In the genomic region with DNA sequence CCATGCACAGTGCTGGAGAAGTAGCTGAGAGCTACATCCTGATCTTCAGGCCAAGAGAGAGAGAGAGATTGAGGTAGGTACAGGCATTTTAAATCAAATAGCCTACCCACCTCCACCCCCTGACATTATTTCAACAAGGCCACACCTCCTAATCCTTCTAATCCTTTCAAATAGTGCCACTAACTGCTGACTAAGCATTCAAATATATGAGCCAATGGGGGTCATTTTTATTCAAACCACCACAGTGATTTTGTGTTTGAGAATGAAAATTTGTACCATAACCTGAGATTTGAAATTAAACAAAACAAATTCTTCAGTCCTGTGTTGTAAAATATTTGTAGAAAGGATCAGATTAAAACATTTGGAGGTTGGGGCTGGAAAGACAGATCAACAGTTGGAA, we compare ENCODE assay signal across 23 mouse cellular contexts. TPM values are rescaled to one million over a fixed set of nuclear protein-coding genes. Genes with fewer than 3 reads are reported as not detected.
DNase-seq lines count a peak whose midpoint lies in the region; ATAC-seq and TF ChIP-seq lines count a peak whose summit lies in the region.
"Had no signal": no experiment of that assay in that cellular context is flagged by ENCODE, and none has a peak within 500 bp of the region (broad histone marks: within the 10 kb centered on the region; RNA-seq: fewer than 3 reads in every experiment).

No protein-coding gene starts in this region.

- TF ChIP-seq POLR2A in CH12.LX (IDR thresholded peaks at IDR 0.05; ENCODE audit: low read depth, low read length), result no peak

- no peaks in the 10 kb centered on the region for H3K9me3 ChIP-seq in kidney, embryonic 15.5 days (replicated peaks)
- H3K9me3 ChIP-seq in CH12.LX (replicated peaks; ENCODE audit: low read length), result peaks cover 6% of the 10 kb centered on the region
- no peaks in the 10 kb centered on the region for H3K9me3 ChIP-seq in ES-E14 (ENCODE audit: control insufficient read depth, insufficient read depth, low read depth, low read length)
- H3K9me3 ChIP-seq: embryonic facial prominence, embryonic 13.5 days; embryonic facial prominence, embryonic 15.5 days; forebrain, embryonic 10.5 days; forebrain, embryonic 12.5 days had no signal

- no peak for TF ChIP-seq EP300 in CH12.LX (IDR thresholded peaks at IDR 0.05; ENCODE audit: low read length)

- H3K9ac ChIP-seq in kidney, embryonic 15.5 days, result no peak overlapping the region
- no peak overlapping the region for H3K9ac ChIP-seq in CH12.LX (ENCODE audit: insufficient read depth, low read depth)
- no peak overlapping the region for H3K9ac ChIP-seq in ES-E14 (ENCODE audit: insufficient read depth, low read depth, low read length, poor library complexity, severe bottlenecking)
- H3K9ac ChIP-seq: embryonic facial prominence, embryonic 13.5 days; embryonic facial prominence, embryonic 15.5 days; forebrain, embryonic 12.5 days had no signal

- 0 out of 2 replicates have a peak overlapping the region, but pooled peaks have one; percentile 29 for H3K27ac ChIP-seq in kidney, embryonic 15.5 days
- H3K27ac ChIP-seq in CH12.LX (ENCODE audit: insufficient read depth, low read depth), result no peak overlapping the region
- H3K27ac ChIP-seq in ES-E14 (ENCODE audit: insufficient read depth, low read depth, low read length, poor library complexity, severe bottlenecking), result no peak overlapping the region
- H3K27ac ChIP-seq: embryonic facial prominence, embryonic 13.5 days; embryonic facial prominence, embryonic 15.5 days; forebrain, embryonic 10.5 days; forebrain, embryonic 12.5 days had no signal

- no peak overlapping the region for H3K4me3 ChIP-seq in kidney, embryonic 15.5 days (replicated peaks)
- H3K4me3 ChIP-seq in CH12.LX (replicated peaks in 1 of 3; ENCODE audit: low read depth in 2 of 3, low read length in 2 of 3, poor library complexity in 1 of 3), result no peak overlapping the region
- no peak overlapping the region for H3K4me3 ChIP-seq in ES-E14 (ENCODE audit: insufficient read depth in 1 of 2, low read depth in 1 of 2, low read length in 2 of 2, poor library complexity in 1 of 2, severe bottlenecking in 1 of 2)
- H3K4me3 ChIP-seq: embryonic facial prominence, embryonic 13.5 days; embryonic facial prominence, embryonic 15.5 days; erythroblast, embryonic 14.5 days; forebrain, embryonic 10.5 days; forebrain, embryonic 12.5 days had no signal

- no peak for ATAC-seq in kidney, embryonic 15.5 days (replicated peaks; ENCODE audit: low FRiP score)
- ATAC-seq: forebrain, embryonic 14.5 days; forebrain, embryonic 16.5 days had no signal

- H3K4me1 ChIP-seq in kidney, embryonic 15.5 days, result 0 out of 2 replicates have a peak, but pooled peaks cover 4% of the 10 kb centered on the region
- H3K4me1 ChIP-seq in CH12.LX (ENCODE audit: control insufficient read depth in 1 of 2, insufficient read depth in 2 of 2) (no peaks in the 10 kb centered on the region), ES-E14 (ENCODE audit: control insufficient read depth in 2 of 2, insufficient read depth in 2 of 2, low read length in 2 of 2, poor library complexity in 1 of 2) (no peaks in the 10 kb centered on the region)
- H3K4me1 ChIP-seq: forebrain, embryonic 10.5 days; forebrain, embryonic 12.5 days had no signal

- H3K27me3 ChIP-seq in kidney, embryonic 15.5 days, result no peaks in the 10 kb centered on the region
- H3K27me3 ChIP-seq in CH12.LX (replicated peaks), result no peaks in the 10 kb centered on the region
- H3K27me3 ChIP-seq: embryonic facial prominence, embryonic 13.5 days; embryonic facial prominence, embryonic 15.5 days; forebrain, embryonic 12.5 days had no signal

- no peak for DNase-seq in kidney, postnatal 10 days
- DNase-seq in CH12.LX (ENCODE audit: extremely low read depth) (no peak), ES-E14 (ENCODE audit: low read depth, low spot score) (no peak)
- no peak for DNase-seq in layer of hippocampus, postnatal 25 days (ENCODE audit: extremely low spot score in 1 of 2, low spot score in 1 of 2)
- DNase-seq: adrenal gland, adult 2 months; adrenal gland, postnatal 10 days; adrenal gland, postnatal 25 days; cerebellum, adult 11 months; cerebellum, adult 18-20 months; cerebellum, adult 8-10 months; cerebellum, adult 9-11 months; cerebellum, postnatal 14 days; cerebellum, postnatal 36 days; embryo, embryonic 11 days had no signal

- H3K79me2 ChIP-seq in CH12.LX (replicated peaks; ENCODE audit: control insufficient read depth, extremely low read depth, insufficient read depth, poor library complexity, severe bottlenecking), result no peaks in the 10 kb centered on the region

- in situ Hi-C loops in CH12.LX (cut with MboI; ENCODE audit: low pct_ligation_motif_present, low pct_unique_long_range_greater_than_20kb, low sequenced_read_pairs), result no loop called here
- in situ Hi-C loops in ES-E14 (cut with MboI; ENCODE audit: low sequenced_read_pairs in 2 of 2, unreplicated experiment in 2 of 2), result no loop called here

- no peak overlapping the region for H3K4me2 ChIP-seq in kidney, embryonic 15.5 days
- no peak overlapping the region for H3K4me2 ChIP-seq in CH12.LX (ENCODE audit: insufficient read depth, low read depth, poor library complexity, severe bottlenecking)
- H3K4me2 ChIP-seq: embryonic facial prominence, embryonic 13.5 days; embryonic facial prominence, embryonic 15.5 days; forebrain, embryonic 12.5 days had no signal

- TF ChIP-seq CTCF in CH12.LX (conservative IDR thresholded peaks at IDR 0.05 in 1 of 2, IDR thresholded peaks at IDR 0.05 in 1 of 2; ENCODE audit: low read depth in 2 of 2, low read length in 2 of 2), result no peak

- no peak for TF ChIP-seq RAD21 in CH12.LX (IDR thresholded peaks at IDR 0.05; ENCODE audit: low read depth, low read length)

- H3K36me3 ChIP-seq in kidney, embryonic 15.5 days, result no peaks in the 10 kb centered on the region
- H3K36me3 ChIP-seq in CH12.LX (replicated peaks in 1 of 2; ENCODE audit: control insufficient read depth in 1 of 2, insufficient read depth in 1 of 2, low read length in 1 of 2), result no peaks in the 10 kb centered on the region
- no peaks in the 10 kb centered on the region for H3K36me3 ChIP-seq in ES-E14 (ENCODE audit: control insufficient read depth, insufficient read depth, low read length, poor library complexity, severe bottlenecking)
- H3K36me3 ChIP-seq: embryonic facial prominence, embryonic 13.5 days; embryonic facial prominence, embryonic 15.5 days; forebrain, embryonic 10.5 days; forebrain, embryonic 12.5 days had no signal

- dilution Hi-C loops in CH12.LX (cut with MboI; ENCODE audit: extremely low pct_ligation_motif_present, extremely low pct_unique_long_range_greater_than_20kb, low sequenced_read_pairs), result no loop called here

TF ChIP-seq in CH12.LX, 34 proteins besides CTCF, POLR2A, EP300 and RAD21:
- TF ChIP-seq MAFK (IDR thresholded peaks at IDR 0.05; ENCODE audit: insufficient replicate concordance, low read length) (peak; percentile 59; the same call in 1 of the 2 replicates), UBTF (IDR thresholded peaks at IDR 0.05; ENCODE audit: low read depth, low read length) (no peak)
TF ChIP-seq in CH12.LX: peak in this region for 1.

TF ChIP-seq in ES-E14, 5 proteins besides CTCF, POLR2A, EP300 and RAD21:
- TF ChIP-seq MAFK (IDR thresholded peaks at IDR 0.05; ENCODE audit: insufficient read depth, low read depth, low read length), result peak; percentile 81
- no peak for TF ChIP-seq HCFC1 (IDR thresholded peaks at IDR 0.05; ENCODE audit: borderline replicate concordance, insufficient read depth, low read length)

RNA-seq across cellular contexts. Expression of gene Rhobtb1, which starts 33.2 kb away (rescaled TPM):
- 21.8 and 24.9 TPM in 2 replicates for polyA plus RNA-seq in kidney, embryonic 15.5 days (2015; fragmentation: Nextera tagmentation; extraction: Ambion mirVana)
- 12.2 and 13.3 TPM in 2 replicates for total RNA-seq in CH12.LX (2012; rRNA removed)
- total RNA-seq in CH12.LX (2014; rRNA removed), result 2.7 and 3.4 TPM in 2 replicates
- 3.1 and 3.7 TPM in 2 replicates for polyA plus RNA-seq in CH12.LX (2012; ENCODE audit: insufficient read length, low read depth)
- total RNA-seq in ES-E14 (2012; rRNA removed), result 0.95 and 2.7 TPM in 2 replicates
- total RNA-seq in layer of hippocampus, postnatal 25 days (2021), result 10 to 100 TPM in 1 of 2 experiments, 1 to 10 TPM in 1; 6.8 to 10.3 TPM
- total RNA-seq: MEL had no signal
